Mouse (Mus musculus): ENCODE results near the gene Dhx35. TPM values are rescaled to one million over a fixed set of nuclear protein-coding genes. Genes with fewer than 3 reads are reported as not detected.
A peak's percentile ranks its signal among the peaks of the same experiment; 100 is the strongest.

Gene Dhx35
- polyA plus RNA-seq, 1 experiment from 2014 or later, result 14.9 TPM

- 87% methylated on average over 13 of the region's 13 CpGs for WGBS
- ATAC-seq, result no peak
These were observed 21.8 kb upstream of the Dhx35 start for GRCm38 (mm10) chr2:158772808-158773207.

GRCm38 (mm10) chr2:158774886-158775285 lies 19.7 kb upstream of the Dhx35 start:
- Histone ChIP-seq H3K27ac (no peak overlapping the region), H3K36me3 (no peaks in the 10 kb centered on the region), H3K4me2 (replicated peaks) (no peak overlapping the region), H3K27me3 (no peaks in the 10 kb centered on the region), H3K9ac (replicated peaks) (no peak overlapping the region), H3K9me3 (no peaks in the 10 kb centered on the region), H3K4me1 (replicated peaks) (peaks cover 35% of the 10 kb centered on the region), H3K4me3 (replicated peaks) (no peak overlapping the region)
- 89% methylated on average over 8 of the region's 8 CpGs for WGBS
- no peak for ATAC-seq

More at GRCm38 (mm10) chr2:158772808-158773207, 21.8 kb upstream of the Dhx35 start:
- peaks cover 48% of the 10 kb centered on the region for H3K4me1 ChIP-seq (replicated peaks)
- H3K9me3 ChIP-seq, result no peaks in the 10 kb centered on the region
- H3K4me3 ChIP-seq (replicated peaks), result no peak overlapping the region
- no peaks in the 10 kb centered on the region for H3K36me3 ChIP-seq
- no peak overlapping the region for H3K9ac ChIP-seq (replicated peaks)
- no peak overlapping the region for H3K4me2 ChIP-seq (replicated peaks)
- H3K27me3 ChIP-seq, result no peaks in the 10 kb centered on the region
- no peak overlapping the region for H3K27ac ChIP-seq

GRCm38 (mm10) chr2:158776716-158777115 lies 17.9 kb upstream of the Dhx35 start:
- ATAC-seq, result no peak
- Histone ChIP-seq H3K4me2 (replicated peaks) (no peak overlapping the region), H3K9me3 (no peaks in the 10 kb centered on the region), H3K4me3 (replicated peaks) (no peak overlapping the region), H3K27ac (no peak overlapping the region), H3K4me1 (replicated peaks) (0 out of 2 replicates have a peak, but pooled peaks cover 17% of the 10 kb centered on the region), H3K9ac (replicated peaks) (no peak overlapping the region), H3K27me3 (no peaks in the 10 kb centered on the region), H3K36me3 (0 out of 2 replicates have a peak, but pooled peaks cover 4% of the 10 kb centered on the region)
- WGBS, result 95% methylated on average over 4 of the region's 4 CpGs

GRCm38 (mm10) chr2:158777490-158777889 lies 17.1 kb upstream of the Dhx35 start:
- 0 out of 2 replicates have a peak, but pooled peaks cover 10% of the 10 kb centered on the region for H3K4me1 ChIP-seq (replicated peaks)
- no peaks in the 10 kb centered on the region for H3K9me3 ChIP-seq
- 0 out of 2 replicates have a peak, but pooled peaks cover 4% of the 10 kb centered on the region for H3K36me3 ChIP-seq
- H3K27ac ChIP-seq, result no peak overlapping the region
- ATAC-seq, result no peak
- H3K4me3 ChIP-seq (replicated peaks), result no peak overlapping the region
- no peak overlapping the region for H3K9ac ChIP-seq (replicated peaks)
- H3K27me3 ChIP-seq, result no peaks in the 10 kb centered on the region
- WGBS, result 81% methylated on average over 6 of the region's 6 CpGs
- H3K4me2 ChIP-seq (replicated peaks), result no peak overlapping the region

- H3K4me3 ChIP-seq (replicated peaks), result no peak overlapping the region
- no peaks in the 10 kb centered on the region for H3K27me3 ChIP-seq
- ATAC-seq, result no peak
- H3K27ac ChIP-seq, result no peak overlapping the region
- H3K9ac ChIP-seq (replicated peaks), result no peak overlapping the region
- peaks cover 8% of the 10 kb centered on the region for H3K36me3 ChIP-seq
- H3K4me2 ChIP-seq (replicated peaks), result no peak overlapping the region
- no peaks in the 10 kb centered on the region for H3K9me3 ChIP-seq
- 84% methylated on average over 7 of the region's 7 CpGs for WGBS
- H3K4me1 ChIP-seq (replicated peaks), result 0 out of 2 replicates have a peak, but pooled peaks cover 7% of the 10 kb centered on the region
These were observed 16.3 kb upstream of the Dhx35 start for GRCm38 (mm10) chr2:158778349-158778748.

GRCm38 (mm10) chr2:158781126-158781525 lies 13.5 kb upstream of the Dhx35 start:
- Histone ChIP-seq H3K9me3 (no peaks in the 10 kb centered on the region), H3K4me1 (replicated peaks) (0 out of 2 replicates have a peak, but pooled peaks cover 5% of the 10 kb centered on the region), H3K4me3 (replicated peaks) (no peak overlapping the region), H3K9ac (replicated peaks) (no peak overlapping the region), H3K4me2 (replicated peaks) (no peak overlapping the region), H3K36me3 (peaks cover 28% of the 10 kb centered on the region), H3K27me3 (no peaks in the 10 kb centered on the region), H3K27ac (no peak overlapping the region)
- no peak for ATAC-seq
- WGBS, result 95% methylated on average over 7 of the region's 7 CpGs

GRCm38 (mm10) chr2:158786927-158787795 lies 7.4 kb upstream of the Dhx35 start:
- H3K9ac ChIP-seq (replicated peaks), result no peak overlapping the region
- H3K4me2 ChIP-seq (replicated peaks), result no peak overlapping the region
- ATAC-seq, result no peak
- H3K27me3 ChIP-seq, result no peaks in the 10 kb centered on the region
- no peak overlapping the region for H3K4me3 ChIP-seq (replicated peaks)
- WGBS, result 85% methylated on average over 14 of the region's 14 CpGs
- H3K4me1 ChIP-seq (replicated peaks), result peaks cover 11% of the 10 kb centered on the region; the same call in 1 of the 2 replicates
- H3K36me3 ChIP-seq, result peaks cover 30% of the 10 kb centered on the region
- no peaks in the 10 kb centered on the region for H3K9me3 ChIP-seq
- no peak overlapping the region for H3K27ac ChIP-seq

GRCm38 (mm10) chr2:158795043-158795442 lies 436 bp downstream of the Dhx35 start:
- Histone ChIP-seq H3K27ac (peak overlapping the region; percentile 86), H3K27me3 (no peaks in the 10 kb centered on the region), H3K9ac (replicated peaks) (peak overlapping the region; percentile 75), H3K4me2 (replicated peaks) (peak overlapping the region; percentile 73), H3K9me3 (no peaks in the 10 kb centered on the region), H3K36me3 (peaks cover 5% of the 10 kb centered on the region; the same call in 1 of the 2 replicates), H3K4me1 (replicated peaks) (peaks cover 20% of the 10 kb centered on the region), H3K4me3 (replicated peaks) (peak overlapping the region; percentile 76)
- ATAC-seq, result no peak
- 13% methylated on average over 15 of the region's 15 CpGs for WGBS

GRCm38 (mm10) chr2:158795875-158796274 lies 1.3 kb downstream of the Dhx35 start:
- WGBS, result 89% methylated on average over 2 of the region's 2 CpGs
- Histone ChIP-seq H3K27me3 (no peaks in the 10 kb centered on the region), H3K27ac (no peak overlapping the region), H3K9ac (replicated peaks) (no peak overlapping the region), H3K4me1 (replicated peaks) (peaks cover 20% of the 10 kb centered on the region), H3K4me2 (replicated peaks) (no peak overlapping the region), H3K4me3 (replicated peaks) (no peak overlapping the region), H3K36me3 (peaks cover 7% of the 10 kb centered on the region; the same call in 1 of the 2 replicates), H3K9me3 (no peaks in the 10 kb centered on the region)
- no peak for ATAC-seq

- no peaks in the 10 kb centered on the region for H3K27me3 ChIP-seq
- H3K4me2 ChIP-seq (replicated peaks), result no peak overlapping the region
- peaks cover 34% of the 10 kb centered on the region for H3K36me3 ChIP-seq
- WGBS, result 64% methylated on average over 4 of the region's 4 CpGs
- H3K9ac ChIP-seq (replicated peaks), result no peak overlapping the region
- peaks cover 11% of the 10 kb centered on the region for H3K4me1 ChIP-seq (replicated peaks)
- H3K9me3 ChIP-seq, result no peaks in the 10 kb centered on the region
- no peak for ATAC-seq
- H3K27ac ChIP-seq, result no peak overlapping the region
- no peak overlapping the region for H3K4me3 ChIP-seq (replicated peaks)
These were observed 4.7 kb downstream of the Dhx35 start for GRCm38 (mm10) chr2:158799328-158799727.

- no peak for ATAC-seq
- Histone ChIP-seq H3K4me2 (replicated peaks) (no peak overlapping the region), H3K27ac (no peak overlapping the region), H3K9ac (replicated peaks) (no peak overlapping the region), H3K36me3 (peaks cover 39% of the 10 kb centered on the region), H3K9me3 (no peaks in the 10 kb centered on the region), H3K4me1 (replicated peaks) (peaks cover 2% of the 10 kb centered on the region; the same call in 1 of the 2 replicates), H3K4me3 (replicated peaks) (no peak overlapping the region), H3K27me3 (no peaks in the 10 kb centered on the region)
- WGBS, result 97% methylated on average over 8 of the region's 8 CpGs
These were observed 6.2 kb downstream of the Dhx35 start for GRCm38 (mm10) chr2:158800788-158801187.

- no peak for ATAC-seq
These were observed 9.0 kb downstream of the Dhx35 start for GRCm38 (mm10) chr2:158803575-158803974.

More at GRCm38 (mm10) chr2:158803575-158803974, 9.0 kb downstream of the Dhx35 start:
- H3K27ac ChIP-seq, result no peak overlapping the region
- H3K9ac ChIP-seq (replicated peaks), result no peak overlapping the region
- H3K9me3 ChIP-seq, result no peaks in the 10 kb centered on the region
- no peaks in the 10 kb centered on the region for H3K4me1 ChIP-seq (replicated peaks)
- no peak overlapping the region for H3K4me2 ChIP-seq (replicated peaks)
- H3K36me3 ChIP-seq, result peaks cover 53% of the 10 kb centered on the region
- no peaks in the 10 kb centered on the region for H3K27me3 ChIP-seq
- WGBS, result 92% methylated on average over 8 of the region's 8 CpGs
- H3K4me3 ChIP-seq (replicated peaks), result no peak overlapping the region
